33 mouse cellular contexts compared by ENCODE assay signal in the genomic region with DNA sequence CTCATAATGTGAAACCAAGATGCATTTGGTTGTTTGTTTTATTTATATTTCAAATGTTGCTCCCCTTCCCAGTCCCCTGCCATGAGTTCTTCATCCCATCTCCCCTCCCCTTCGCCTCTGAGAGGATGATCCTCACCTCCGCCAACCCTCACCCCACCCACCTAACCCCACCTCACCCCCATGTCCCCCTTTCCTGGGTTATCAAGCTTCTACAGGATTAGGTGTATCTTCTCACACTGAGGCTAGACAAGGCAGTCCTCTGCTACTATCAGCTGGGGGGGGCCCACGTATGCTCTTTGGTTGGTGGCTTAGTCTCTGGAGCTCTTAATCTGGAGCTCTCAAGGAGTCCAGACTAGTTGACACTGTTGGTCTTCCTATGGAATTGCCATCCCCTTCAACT. TPM values are rescaled to one million over a fixed set of nuclear protein-coding genes. Genes with fewer than 3 reads are reported as not detected.
"Had no signal": no experiment of that assay in that cellular context is flagged by ENCODE, and none has a peak within 500 bp of the region (broad histone marks: within the 10 kb centered on the region; RNA-seq: fewer than 3 reads in every experiment).

No protein-coding gene starts in this region.

- H3K27me3 ChIP-seq: embryonic facial prominence, embryonic 12.5 days; embryonic facial prominence, embryonic 13.5 days; embryonic facial prominence, embryonic 15.5 days; forebrain, embryonic 12.5 days; forebrain, embryonic 13.5 days; forebrain, embryonic 15.5 days had no signal

- H3K4me2 ChIP-seq: embryonic facial prominence, embryonic 12.5 days; embryonic facial prominence, embryonic 13.5 days; embryonic facial prominence, embryonic 15.5 days; forebrain, embryonic 12.5 days; forebrain, embryonic 13.5 days; forebrain, embryonic 15.5 days had no signal

- H3K27ac ChIP-seq: embryonic facial prominence, embryonic 10.5 days; embryonic facial prominence, embryonic 12.5 days; embryonic facial prominence, embryonic 13.5 days; embryonic facial prominence, embryonic 15.5 days; forebrain, embryonic 10.5 days; forebrain, embryonic 12.5 days; forebrain, embryonic 13.5 days; forebrain, embryonic 15.5 days; gastrocnemius, adult 2 months had no signal

- ATAC-seq: forebrain, embryonic 13.5 days; forebrain, embryonic 14.5 days; forebrain, embryonic 15.5 days; forebrain, embryonic 16.5 days; forebrain, postnatal 0 days had no signal

- H3K36me3 ChIP-seq: embryonic facial prominence, embryonic 10.5 days; embryonic facial prominence, embryonic 12.5 days; embryonic facial prominence, embryonic 13.5 days; embryonic facial prominence, embryonic 15.5 days; forebrain, embryonic 10.5 days; forebrain, embryonic 12.5 days; forebrain, embryonic 15.5 days had no signal

- H3K9ac ChIP-seq: embryonic facial prominence, embryonic 12.5 days; embryonic facial prominence, embryonic 13.5 days; embryonic facial prominence, embryonic 15.5 days; forebrain, embryonic 12.5 days; forebrain, embryonic 13.5 days; forebrain, embryonic 15.5 days; forebrain, postnatal 0 days had no signal

- H3K4me3 ChIP-seq: embryonic facial prominence, embryonic 10.5 days; embryonic facial prominence, embryonic 12.5 days; embryonic facial prominence, embryonic 13.5 days; embryonic facial prominence, embryonic 15.5 days; erythroblast, embryonic 14.5 days; forebrain, embryonic 10.5 days; forebrain, embryonic 12.5 days; forebrain, embryonic 13.5 days; forebrain, embryonic 15.5 days; gastrocnemius, adult 2 months had no signal

- DNase-seq: cerebellum, adult 2 months; cerebellum, adult 8-10 months; cerebellum, adult 9-10 months; cerebellum, adult 9-11 months; cerebellum, postnatal 10 days; cerebellum, postnatal 14 days; cerebellum, postnatal 25 days; cerebellum, postnatal 36 days; embryo, embryonic 11 days; forebrain, postnatal 0 days; gastrocnemius, adult 2 months; gastrocnemius, postnatal 10 days; gastrocnemius, postnatal 14 days; gastrocnemius, postnatal 25 days; gastrocnemius, postnatal 36 days; heart, adult 11 months; heart, adult 18-20 months had no signal

- H3K9me3 ChIP-seq: embryonic facial prominence, embryonic 10.5 days; embryonic facial prominence, embryonic 12.5 days; embryonic facial prominence, embryonic 13.5 days; embryonic facial prominence, embryonic 15.5 days; forebrain, embryonic 10.5 days; forebrain, embryonic 12.5 days; forebrain, embryonic 13.5 days; forebrain, embryonic 15.5 days had no signal

- H3K4me1 ChIP-seq: embryonic facial prominence, embryonic 10.5 days; embryonic facial prominence, embryonic 12.5 days; embryonic facial prominence, embryonic 13.5 days; embryonic facial prominence, embryonic 15.5 days; forebrain, embryonic 10.5 days; forebrain, embryonic 12.5 days; forebrain, embryonic 13.5 days; forebrain, embryonic 15.5 days had no signal

RNA-seq across cellular contexts. Expression of gene Il21, which starts 18.5 kb away (rescaled TPM):
- polyA plus RNA-seq: embryonic facial prominence, embryonic 11.5 days; embryonic facial prominence, embryonic 12.5 days; embryonic facial prominence, embryonic 13.5 days; embryonic facial prominence, embryonic 14.5 days; embryonic facial prominence, embryonic 15.5 days; erythroblast, embryonic 14.5 days; forebrain, embryonic 10.5 days; forebrain, embryonic 11.5 days; forebrain, embryonic 12.5 days; forebrain, embryonic 13.5 days; forebrain, embryonic 14.5 days; forebrain, embryonic 15.5 days; forebrain, embryonic 16.5 days; forebrain, postnatal 0 days; frontal cortex, adult 2 months; gonadal fat pad, adult 2 months had no signal
